Mouse (Mus musculus) layer of hippocampus, adult 9-11 months (tissue): ENCODE data around the gene Zfp292.
A peak's percentile ranks its signal among the peaks of the same experiment; 100 is the strongest.
"Not testable (repeated sequence)": the region's sequence is repeated elsewhere in the genome, so short reads cannot be mapped to it uniquely, and the experiment has no call there.

Experiments used
- DNase-seq: peaks from one replicate; pipeline ENCODE4 v3.0.0; 2022

The Zfp292 gene

DNA sequence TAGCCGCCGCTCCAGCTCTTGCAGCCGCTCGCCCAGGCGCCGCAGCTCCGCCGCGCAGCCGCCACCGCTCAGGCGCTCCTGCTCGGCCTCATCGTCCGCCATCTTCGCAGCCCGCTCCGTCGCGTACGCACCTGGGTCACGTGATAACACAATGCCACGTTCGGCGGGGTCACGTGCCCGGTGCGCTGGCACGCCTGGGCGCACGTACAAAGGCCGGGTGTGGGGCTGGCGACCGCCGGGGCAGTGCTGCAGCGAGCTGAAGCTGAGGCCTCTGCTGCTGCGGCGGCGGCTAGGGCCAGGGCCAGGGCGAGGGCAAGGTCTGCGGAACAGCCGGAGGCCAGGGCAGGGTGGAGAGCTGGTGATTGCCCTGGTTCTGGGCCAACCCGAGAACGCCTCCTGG, at the start of gene Zfp292:
TSS of gene Zfp292 (minus strand) at position 143 of the 400 bp plus-strand sequence.
- DNase-seq: peak; percentile 96

DNA sequence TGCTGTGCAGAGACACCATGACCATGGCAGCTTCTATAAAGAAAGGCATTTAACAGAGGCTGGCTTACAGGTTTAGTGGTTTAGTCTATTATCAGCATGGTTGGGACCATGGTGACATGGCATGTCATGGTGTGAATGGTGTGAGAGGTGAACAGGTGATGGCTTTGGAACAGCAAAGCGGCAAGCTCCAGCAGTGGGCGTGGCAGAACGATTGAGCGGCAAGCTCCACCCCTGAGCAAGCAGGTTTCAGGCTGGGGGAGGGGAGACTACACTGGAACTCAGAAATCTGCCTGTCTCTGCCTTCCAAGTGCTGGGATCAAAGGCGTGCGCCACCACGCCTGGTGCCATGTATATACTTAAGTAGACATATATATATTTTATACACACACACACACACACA, 45.6 kb upstream of the Zfp292 start:
- DNase-seq: not testable (repeated sequence)

DNA sequence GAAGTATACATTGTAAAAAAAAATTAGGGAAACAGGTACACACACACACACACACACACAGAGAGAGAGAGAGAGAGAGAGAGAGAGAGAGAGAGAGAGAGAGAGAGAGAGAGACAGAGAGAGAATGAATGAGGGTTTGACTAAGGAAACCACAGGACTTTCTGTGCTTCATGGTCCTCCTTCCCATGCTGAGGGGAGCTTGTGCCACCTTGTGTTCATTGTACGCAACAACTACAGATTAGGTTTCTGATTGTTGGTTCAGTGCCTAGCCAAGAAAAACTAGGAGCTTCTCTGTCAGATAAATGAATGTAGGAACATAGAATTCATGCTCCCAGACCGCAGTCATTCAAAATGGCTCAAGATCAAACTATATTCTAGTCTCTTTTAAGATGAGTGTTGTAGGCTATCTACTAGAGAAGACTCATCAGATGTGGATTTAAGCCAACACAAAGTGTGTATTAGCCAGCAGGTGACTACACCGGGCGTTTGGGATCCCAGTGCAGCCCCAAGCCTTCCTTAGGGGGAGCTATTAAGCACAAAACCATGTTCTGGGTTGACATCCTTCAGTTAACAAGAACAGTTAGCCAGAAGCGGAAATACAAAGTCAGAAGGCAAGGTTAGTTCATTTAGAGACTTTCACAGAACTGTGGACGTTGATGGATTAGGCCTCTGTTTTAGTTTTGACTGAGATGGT, 39.6 kb upstream of the Zfp292 start:
- DNase-seq: peak; percentile 53

- no peak for DNase-seq
Measured at GRCm38 (mm10) chr4:34917400-34917799, 34.6 kb upstream of the Zfp292 start.

GRCm38 (mm10) chr4:34912171-34912570, 29.4 kb upstream of the Zfp292 start:
- no peak for DNase-seq

- DNase-seq: no peak
Measured at GRCm38 (mm10) chr4:34911401-34911800, 28.6 kb upstream of the Zfp292 start.

DNA sequence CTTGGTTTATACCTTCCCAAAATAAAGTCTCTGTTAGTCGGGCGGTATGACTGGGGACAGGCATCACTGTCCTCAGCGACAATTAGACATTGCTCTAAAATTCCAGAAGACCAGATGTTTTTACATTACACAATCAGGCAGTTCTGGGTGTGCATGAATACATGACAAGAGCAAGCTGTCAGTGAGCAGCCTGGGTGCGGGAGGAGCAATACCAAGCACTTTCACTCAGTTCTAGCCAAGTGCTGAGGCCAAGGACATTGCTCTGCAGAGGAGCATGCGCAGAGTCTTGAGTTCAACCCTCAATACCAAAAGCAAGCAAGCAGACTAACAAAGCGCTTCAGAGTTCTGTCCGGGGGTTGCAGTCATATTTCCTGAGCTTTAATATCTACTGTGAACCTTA, 25.4 kb upstream of the Zfp292 start:
- DNase-seq: no peak

- no peak for DNase-seq
Measured at GRCm38 (mm10) chr4:34907026-34907425, 24.3 kb upstream of the Zfp292 start.

DNA sequence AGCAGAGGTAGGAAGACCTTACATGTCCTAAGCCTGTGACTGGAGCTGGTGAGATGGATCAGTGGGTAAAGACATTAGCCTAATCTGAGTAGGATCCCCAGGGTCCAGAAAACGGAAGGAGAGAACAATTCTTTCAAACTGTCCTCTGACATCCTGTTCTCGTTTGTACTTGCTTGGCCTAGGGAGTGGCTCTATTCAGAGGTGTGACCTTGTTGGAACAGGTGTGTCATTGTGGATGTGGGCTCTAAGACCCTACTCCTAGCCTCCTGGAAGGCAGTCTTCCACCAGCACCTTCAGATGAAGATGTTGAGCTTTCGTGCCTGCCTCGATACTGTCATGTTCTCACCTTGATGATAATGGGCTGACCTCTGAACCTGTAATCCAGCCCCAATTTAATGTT, 23.4 kb upstream of the Zfp292 start:
- no peak for DNase-seq

DNA sequence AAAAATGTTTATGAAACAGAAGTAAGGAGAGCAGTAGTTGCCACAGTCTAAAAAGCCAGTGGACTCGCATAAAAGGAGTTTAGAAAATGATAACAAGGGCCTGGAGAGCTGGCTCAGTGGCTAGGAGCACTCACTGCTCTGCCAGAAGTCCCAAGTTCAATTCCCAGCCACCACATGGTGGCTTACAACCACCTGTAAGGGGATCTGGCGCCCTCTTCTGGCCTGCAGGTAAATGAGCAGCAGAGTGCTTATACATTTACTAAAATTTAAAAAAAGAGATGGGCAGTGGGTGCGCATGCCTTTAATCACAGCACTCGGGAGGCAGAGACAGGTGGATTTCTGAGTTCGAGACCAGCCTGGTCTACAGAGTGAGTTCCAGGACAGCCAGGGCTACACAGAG, 22.6 kb upstream of the Zfp292 start:
- DNase-seq: no peak

- not testable (repeated sequence) for DNase-seq
Measured at GRCm38 (mm10) chr4:34901582-34901981, 18.8 kb upstream of the Zfp292 start.

DNA sequence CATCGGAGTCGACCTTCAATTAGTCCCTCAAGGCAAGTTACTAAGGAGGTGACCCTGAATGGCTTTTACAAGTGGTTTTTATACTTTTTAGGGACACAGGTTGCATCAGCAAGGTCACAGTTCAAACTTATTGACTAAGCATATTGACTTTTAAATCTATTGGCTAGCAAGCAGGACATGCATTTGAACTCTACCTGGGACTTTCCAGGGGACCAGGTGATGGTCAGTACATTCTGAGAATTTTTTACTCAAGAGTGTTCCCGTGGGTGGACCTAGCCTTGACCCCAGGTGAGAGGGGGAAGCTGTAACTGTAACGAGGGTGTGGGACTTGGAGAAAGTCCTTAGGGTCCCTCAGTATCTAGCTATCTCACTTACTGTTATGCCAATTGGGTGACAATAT, 18.4 kb upstream of the Zfp292 start:
- no peak for DNase-seq

GRCm38 (mm10) chr4:34900155-34900554, 17.4 kb upstream of the Zfp292 start:
- DNase-seq: peak; percentile 39

- DNase-seq: no peak
Measured at GRCm38 (mm10) chr4:34899322-34899721, 16.6 kb upstream of the Zfp292 start.

GRCm38 (mm10) chr4:34898497-34898896, 15.7 kb upstream of the Zfp292 start:
- DNase-seq: no peak

DNA sequence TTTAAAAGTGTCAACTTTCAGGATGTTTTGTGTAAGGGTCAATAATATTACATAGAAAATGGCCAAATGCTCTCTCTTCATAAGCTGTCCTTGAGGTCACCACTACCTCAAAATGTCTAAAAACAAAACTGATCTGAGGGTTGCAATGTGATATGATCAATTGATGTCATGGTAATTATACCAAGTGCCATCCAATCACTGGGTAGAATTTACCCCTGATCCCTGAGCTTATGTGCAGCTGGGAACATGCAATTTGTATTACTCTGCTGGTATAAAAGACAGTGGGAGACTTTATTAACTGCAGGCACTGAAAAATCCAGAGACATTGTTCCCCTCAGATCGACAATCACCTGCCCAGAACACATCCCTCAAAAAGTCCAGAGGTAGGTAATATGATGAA, 10.7 kb upstream of the Zfp292 start, which contains the start of gene Cga:
TSS of gene Cga (plus strand) at position 301 of the 400 bp plus-strand sequence.
- no peak for DNase-seq

GRCm38 (mm10) chr4:34889812-34890185, 7.0 kb upstream of the Zfp292 start:
- no peak for DNase-seq

- no peak for DNase-seq
Measured at GRCm38 (mm10) chr4:34889101-34889811, 6.5 kb upstream of the Zfp292 start.

DNA sequence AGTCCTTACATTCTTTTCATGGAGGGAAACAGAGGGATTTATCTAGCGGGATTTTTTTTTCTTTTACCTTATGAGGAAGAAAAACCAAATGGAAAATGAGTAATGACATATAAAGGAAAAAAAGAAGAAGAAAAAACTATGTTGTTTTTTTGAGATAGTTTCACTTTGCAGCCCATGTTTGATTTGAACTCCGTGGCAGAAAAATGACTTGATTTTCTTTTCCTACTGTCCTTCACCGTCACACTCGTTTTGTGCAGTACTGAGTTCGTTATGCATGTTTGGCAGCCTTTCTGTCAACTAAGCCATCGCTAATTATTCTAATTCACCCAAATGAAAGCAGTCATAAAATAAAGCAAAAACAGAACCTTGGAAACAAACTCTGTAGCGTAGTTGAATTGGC, 4.5 kb upstream of the Zfp292 start:
- DNase-seq: no peak

- peak; percentile 82 for DNase-seq
Measured at GRCm38 (mm10) chr4:34886490-34887111, 3.8 kb upstream of the Zfp292 start.

- DNase-seq: no peak
Measured at GRCm38 (mm10) chr4:34885631-34886351, 3.0 kb upstream of the Zfp292 start.

- DNase-seq: no peak
Measured at GRCm38 (mm10) chr4:34883366-34884029, 738 bp upstream of the Zfp292 start.

DNA sequence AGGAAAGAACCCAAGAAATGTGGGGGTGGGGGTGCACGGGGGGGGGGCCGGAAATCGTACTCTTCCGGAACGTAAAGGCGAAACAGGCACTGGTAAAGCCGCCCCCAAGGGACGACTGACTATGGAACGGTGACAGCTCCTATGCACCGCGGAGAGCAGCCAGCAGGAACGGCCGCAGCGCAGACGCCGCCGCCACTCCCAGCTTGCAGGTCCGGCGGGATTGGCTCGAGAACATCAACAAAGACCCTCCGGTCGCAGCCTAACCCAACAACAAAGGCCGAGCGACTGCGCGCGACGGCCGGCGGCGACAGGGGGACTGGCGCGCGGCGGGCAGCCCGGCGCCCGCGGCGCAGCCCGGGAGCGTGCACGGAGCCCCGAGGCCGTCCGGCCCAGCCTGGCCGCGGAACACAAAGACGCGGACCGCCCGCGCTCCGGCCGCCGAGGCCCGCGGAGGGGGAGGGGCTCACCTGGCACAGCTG, 430 bp downstream of the Zfp292 start:
- peak; percentile 51 for DNase-seq
